Mouse (Mus musculus): Measurements from ENCODE around the gene Zbtb8b.

Gene Zbtb8b

DNA sequence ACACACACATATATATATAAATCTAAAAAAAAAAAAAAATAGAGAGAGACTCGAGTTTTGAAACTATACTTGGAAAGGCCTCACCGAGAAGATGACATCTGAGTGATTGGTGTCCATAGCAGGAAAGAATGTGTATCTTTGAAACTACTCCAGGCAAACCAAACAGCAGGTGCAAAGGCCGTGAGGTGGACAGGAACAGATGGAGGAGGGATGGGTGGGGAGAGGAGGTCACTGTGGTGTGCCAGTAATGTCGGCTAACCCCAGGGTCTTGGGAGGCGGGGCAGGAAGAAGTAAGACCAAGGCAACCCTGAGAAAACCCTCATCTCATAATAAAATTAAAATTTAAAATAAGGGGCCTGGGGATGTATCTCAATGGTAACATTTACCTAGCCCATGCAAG lies 64.8 kb downstream of the Zbtb8b start:
- in situ Hi-C loops (cut with MseI, MboI) = no loop called here

Data from mouse trophoblast stem cell (cell line).